Mouse (Mus musculus) heart, postnatal 0 days (tissue): ENCODE measurements around the gene Tent4a.

ENCODE experiments used
- CTCF ChIP-seq: IDR thresholded peaks from 2 replicates; pipeline ENCODE4 v1.5.1; 2016; ENCODE audit warnings: antibody characterized with exemption, control low read depth, low read depth
- EP300 ChIP-seq: IDR thresholded peaks from 2 replicates; pipeline ENCODE4 v1.6.1; 2016; ENCODE audit warnings: antibody characterized with exemption, low read depth

DNA sequence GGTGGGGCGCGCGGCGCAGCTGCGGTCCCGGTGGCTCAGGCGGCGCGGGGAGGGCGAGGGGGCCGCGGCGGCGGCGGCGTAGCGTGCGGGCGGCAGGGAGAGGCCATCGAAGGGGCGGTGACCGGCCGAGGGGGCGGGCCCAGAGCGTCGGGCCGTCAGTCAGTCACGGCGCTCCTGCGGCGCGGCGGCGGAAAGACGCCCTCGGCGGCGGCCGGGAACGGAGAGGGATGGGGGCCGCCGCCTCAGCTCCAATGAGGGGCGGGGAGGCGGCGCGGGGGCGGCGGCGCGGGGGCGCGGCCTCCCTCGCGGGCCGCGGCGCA is at the start of gene Tent4a:
- TF ChIP-seq CTCF (no peak), EP300 (no peak)
